Mouse (Mus musculus): Measurements from ENCODE around the gene Sp1.

GRCm38 (mm10) chr15:102393584-102394014 lies 12.3 kb upstream of the Sp1 start:
- no peak for TF ChIP-seq CTCF (IDR thresholded peaks at IDR 0.05; ENCODE audit: low read depth, low read length)
- TF ChIP-seq GATA2 (IDR thresholded peaks at IDR 0.05; ENCODE audit: borderline replicate concordance, low read depth, low read length), result no peak
- no peak for TF ChIP-seq POLR2AphosphoS5 (IDR thresholded peaks at IDR 0.05; ENCODE audit: insufficient replicate concordance, low read depth, low read length)
- no peak for TF ChIP-seq TAL1 (conservative IDR thresholded peaks at IDR 0.05; ENCODE audit: low read depth, low read length)
